Mouse (Mus musculus): ENCODE data around the gene Eif4b. TPM values are rescaled to one million over a fixed set of nuclear protein-coding genes. Genes with fewer than 3 reads are reported as not detected.

The Eif4b gene
- polyA plus RNA-seq, 1 experiment, result 99.3 TPM

GRCm38 (mm10) chr15:102145330-102145729, 71.8 kb downstream of the Eif4b start:
- H3K27me3 ChIP-seq (ENCODE audit: control insufficient read depth, insufficient read depth, low read length), result no peaks in the 10 kb centered on the region; the same call in 1 of the 2 replicates
- DNase-seq, result no peak
- TF ChIP-seq CTCF (IDR thresholded peaks at IDR 0.05; ENCODE audit: borderline replicate concordance, control insufficient read depth, extremely low read depth, insufficient read depth, low read length, poor library complexity) (no peak), POLR2A (IDR thresholded peaks at IDR 0.05; ENCODE audit: control insufficient read depth, extremely low read depth, insufficient read depth, low read length, poor library complexity) (no peak)
- H3K4me1 ChIP-seq (replicated peaks; ENCODE audit: control insufficient read depth, insufficient read depth, low read length), result peaks cover 9% of the 10 kb centered on the region
- no peaks in the 10 kb centered on the region for H3K36me3 ChIP-seq (ENCODE audit: control insufficient read depth, insufficient read depth, low read length)
- no peak overlapping the region for H3K4me3 ChIP-seq (ENCODE audit: control insufficient read depth, insufficient read depth, low read length)
- H3K27ac ChIP-seq (ENCODE audit: control insufficient read depth, insufficient read depth, low read length), result no peak overlapping the region
- WGBS, result 96% methylated on average over 10 of the region's 10 CpGs

DNA sequence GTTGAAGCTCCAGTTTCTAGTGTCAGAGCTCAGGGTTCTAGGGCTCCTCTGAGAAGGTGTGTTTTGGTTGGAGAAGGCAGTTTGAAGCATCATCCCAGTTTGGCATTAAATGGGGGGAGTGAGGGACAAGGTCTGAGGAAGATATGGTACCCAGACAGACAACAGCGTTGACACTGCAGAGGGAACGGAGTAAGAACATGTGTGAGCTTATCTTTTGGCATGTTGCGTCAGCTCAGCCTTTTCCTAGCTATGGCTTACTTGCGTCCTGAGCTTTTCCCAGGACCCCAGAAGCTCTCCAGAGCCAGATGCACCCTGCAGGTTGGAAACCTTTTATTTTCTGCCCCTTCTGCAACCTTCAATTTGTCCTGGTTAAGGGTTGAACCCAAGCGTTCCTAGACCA, 72.5 kb downstream of the Eif4b start:
- no peak for TF ChIP-seq POLR2A (IDR thresholded peaks at IDR 0.05; ENCODE audit: control insufficient read depth, extremely low read depth, insufficient read depth, low read length, poor library complexity)
- TF ChIP-seq CTCF (IDR thresholded peaks at IDR 0.05; ENCODE audit: borderline replicate concordance, control insufficient read depth, extremely low read depth, insufficient read depth, low read length, poor library complexity), result no peak
- H3K27me3 ChIP-seq (ENCODE audit: control insufficient read depth, insufficient read depth, low read length), result no peaks in the 10 kb centered on the region; the same call in 1 of the 2 replicates
- DNase-seq, result no peak
- no peaks in the 10 kb centered on the region for H3K36me3 ChIP-seq (ENCODE audit: control insufficient read depth, insufficient read depth, low read length)
- no peak overlapping the region for H3K4me3 ChIP-seq (ENCODE audit: control insufficient read depth, insufficient read depth, low read length)
- H3K27ac ChIP-seq (ENCODE audit: control insufficient read depth, insufficient read depth, low read length), result no peak overlapping the region
- peaks cover 17% of the 10 kb centered on the region for H3K4me1 ChIP-seq (replicated peaks; ENCODE audit: control insufficient read depth, insufficient read depth, low read length)
- WGBS, result 84% methylated on average over 5 of the region's 5 CpGs

Other genes starting within 250 kb of the Eif4b start
- gene Krt1, start 223.0 kb upstream of the Eif4b start, polyA plus RNA-seq (2012; rRNA removed), result 1.1 and 1.7 TPM in 2 replicates
- gene Krt77, start 204.1 kb upstream of the Eif4b start, polyA plus RNA-seq (2012; rRNA removed), result 2.6 and 2.7 TPM in 2 replicates
- 0.93 and 1.3 TPM in 2 replicates for gene Krt76, start 180.9 kb upstream of the Eif4b start, polyA plus RNA-seq (2012; rRNA removed)
- 1.1 TPM in 2 replicates for gene Krt4, start 149.0 kb upstream of the Eif4b start, polyA plus RNA-seq (2012; rRNA removed)
- 1.7 and 1.8 TPM in 2 replicates for gene Krt79, start 133.4 kb upstream of the Eif4b start, polyA plus RNA-seq (2012; rRNA removed)
- gene Krt78, start 119.5 kb upstream of the Eif4b start, polyA plus RNA-seq (2012; rRNA removed), result 0.82 and 0.94 TPM in 2 replicates
- gene Krt8, start 69.3 kb upstream of the Eif4b start, polyA plus RNA-seq (2012; rRNA removed), result 220 and 270 TPM in 2 replicates
- 197 and 219 TPM in 2 replicates for gene Krt18, start 45.6 kb upstream of the Eif4b start, polyA plus RNA-seq (2012; rRNA removed)
- 15.9 and 26.4 TPM in 2 replicates for gene Tns2, start 26.6 kb downstream of the Eif4b start, polyA plus RNA-seq (2012; rRNA removed)
- gene Spryd3, start 62.5 kb downstream of the Eif4b start, polyA plus RNA-seq (2012; rRNA removed), result 40.8 and 43.1 TPM in 2 replicates
- 17.8 and 30.2 TPM in 2 replicates for gene Igfbp6, start 70.6 kb downstream of the Eif4b start, polyA plus RNA-seq (2012; rRNA removed)
- 3.8 and 4.1 TPM in 2 replicates for gene Soat2, start 76.8 kb downstream of the Eif4b start, polyA plus RNA-seq (2012; rRNA removed)
- gene Zfp740, start 129.5 kb downstream of the Eif4b start, polyA plus RNA-seq (2012; rRNA removed), result 69.6 and 71.9 TPM in 2 replicates
- gene Csad, start 131.0 kb downstream of the Eif4b start, polyA plus RNA-seq (2012; rRNA removed), result 77.6 and 82.1 TPM in 2 replicates
- 72.6 and 82.8 TPM in 2 replicates for gene Itgb7, start 158.2 kb downstream of the Eif4b start, polyA plus RNA-seq (2012; rRNA removed)
- gene Rarg, start 183.7 kb downstream of the Eif4b start, polyA plus RNA-seq (2012; rRNA removed), result 18.9 and 23.7 TPM in 2 replicates
- gene Gm9918, start 196.8 kb downstream of the Eif4b start, polyA plus RNA-seq (2012; rRNA removed), result 0.30 and 0.31 TPM in 2 replicates
- 87.9 and 92.5 TPM in 2 replicates for gene Mfsd5, start 205.7 kb downstream of the Eif4b start, polyA plus RNA-seq (2012; rRNA removed)
- gene Espl1, start 222.5 kb downstream of the Eif4b start, polyA plus RNA-seq (2012; rRNA removed), result 51.5 and 55.6 TPM in 2 replicates

All from thymus, adult 2 months (tissue).